Mouse (Mus musculus) hindbrain, embryonic 12.5 days (tissue): ENCODE data around the gene Glyatl3. TPM values are rescaled to one million over a fixed set of nuclear protein-coding genes. Genes with fewer than 3 reads are reported as not detected.

ENCODE experiments used
- polyA plus RNA-seq: library from polyadenylated mRNA; unstranded; fragments of >200 nt; fragmentation: Nextera tagmentation; extraction: Ambion mirVana; gene quantifications from 2 replicates; pipeline ENCODE4 v1.2.1, GENCODE M21; 2016

The Glyatl3 gene
- polyA plus RNA-seq, 1 experiment from 2014 or later = not detected

Other genes starting within 250 kb of the Glyatl3 start
- gene Esp1, start 187.2 kb downstream of the Glyatl3 start, polyA plus RNA-seq = not detected in 2 replicates
- not detected in 2 replicates for gene Crisp2, start 107.3 kb downstream of the Glyatl3 start, polyA plus RNA-seq
- gene Rhag, start 103.2 kb downstream of the Glyatl3 start, polyA plus RNA-seq = 3.3 and 3.7 TPM in 2 replicates
- gene 9130008F23Rik, start 33.8 kb downstream of the Glyatl3 start, polyA plus RNA-seq = 0.81 and 1.2 TPM in 2 replicates
- 27.1 and 30.3 TPM in 2 replicates for gene Mut, start 20.3 kb upstream of the Glyatl3 start, polyA plus RNA-seq
- 20.5 and 24.9 TPM in 2 replicates for gene Cenpq, start 20.7 kb upstream of the Glyatl3 start, polyA plus RNA-seq